Mouse (Mus musculus) ovary, postnatal 10 days (tissue): ENCODE data around the gene Sergef.

ENCODE experiments used
- DNase-seq: peaks from one replicate; pipeline ENCODE4 v3.0.0; 2022; ENCODE audit warnings: low spot score

Gene Sergef

GRCm38 (mm10) chr7:46447473-46448165, 192.0 kb downstream of the Sergef start:
- DNase-seq = no peak

GRCm38 (mm10) chr7:46445896-46446295, 193.7 kb downstream of the Sergef start:
- DNase-seq = no peak

- no peak for DNase-seq
Measured at GRCm38 (mm10) chr7:46443163-46443562, 196.4 kb downstream of the Sergef start.

GRCm38 (mm10) chr7:46438537-46439141, 201.0 kb downstream of the Sergef start:
- DNase-seq = no peak

GRCm38 (mm10) chr7:46435833-46436232, 203.8 kb downstream of the Sergef start:
- no peak for DNase-seq

GRCm38 (mm10) chr7:46433874-46434273, 205.7 kb downstream of the Sergef start:
- no peak for DNase-seq

- no peak for DNase-seq
Measured at GRCm38 (mm10) chr7:46425012-46425411, 214.6 kb downstream of the Sergef start.

GRCm38 (mm10) chr7:46423951-46424350, 215.7 kb downstream of the Sergef start:
- DNase-seq = no peak

GRCm38 (mm10) chr7:46422764-46423412, 216.7 kb downstream of the Sergef start:
- no peak for DNase-seq

- no peak for DNase-seq
Measured at GRCm38 (mm10) chr7:46422052-46422763, 217.4 kb downstream of the Sergef start.

GRCm38 (mm10) chr7:46421535-46421934, 218.1 kb downstream of the Sergef start:
- no peak for DNase-seq

GRCm38 (mm10) chr7:46418102-46418622, 221.4 kb downstream of the Sergef start:
- no peak for DNase-seq

- no peak for DNase-seq
Measured at GRCm38 (mm10) chr7:46417467-46417866, 222.1 kb downstream of the Sergef start.

- no peak for DNase-seq
Measured at GRCm38 (mm10) chr7:46415818-46416425, 223.7 kb downstream of the Sergef start.

- no peak for DNase-seq
Measured at GRCm38 (mm10) chr7:46413959-46414725, 225.5 kb downstream of the Sergef start.

GRCm38 (mm10) chr7:46412823-46413222, 226.8 kb downstream of the Sergef start:
- DNase-seq = no peak

- no peak for DNase-seq
Measured at GRCm38 (mm10) chr7:46410727-46411126, 228.9 kb downstream of the Sergef start.

GRCm38 (mm10) chr7:46409204-46409789, 230.3 kb downstream of the Sergef start:
- no peak for DNase-seq

GRCm38 (mm10) chr7:46408606-46409005, 231.0 kb downstream of the Sergef start:
- DNase-seq = no peak

- DNase-seq = no peak
Measured at GRCm38 (mm10) chr7:46404756-46405155, 234.9 kb downstream of the Sergef start.
